Mouse (Mus musculus) adrenal gland, adult 18-20 months (tissue): ENCODE measurements at regions not wholly inside any gene's neighbourhood (a gene's known extent, or its start where the extent isn't known, plus 50 kb on each side); places are given as distances from the start of the nearest gene placed in this dataset.

ENCODE experiments used
- DNase-seq, 2 experiments: peaks; one replicate each; pipeline ENCODE4 v3.0.0; 2021 to 2022; ENCODE audit warnings: low spot score in 2 of 2

DNA sequence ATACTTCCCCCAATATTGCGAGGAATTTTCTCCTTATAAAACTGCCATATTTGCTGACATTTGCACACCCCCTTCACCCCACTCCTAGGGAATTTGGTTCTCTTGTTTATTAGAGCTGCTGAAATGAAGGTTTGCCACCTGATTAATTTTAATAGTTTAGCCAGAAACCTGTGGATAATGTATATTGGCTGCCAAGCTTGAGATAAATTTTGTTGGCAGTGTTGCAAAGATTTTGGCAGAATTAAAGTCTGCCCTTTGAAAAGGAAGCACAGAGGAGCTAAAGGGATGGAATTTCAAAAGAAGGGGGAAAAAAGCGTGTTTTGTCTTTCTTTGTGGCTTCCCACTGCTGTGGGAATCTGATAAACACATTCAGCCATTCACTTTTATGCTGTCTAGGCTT is 354.6 kb upstream of the Car10 start:
- no peak for DNase-seq

DNA sequence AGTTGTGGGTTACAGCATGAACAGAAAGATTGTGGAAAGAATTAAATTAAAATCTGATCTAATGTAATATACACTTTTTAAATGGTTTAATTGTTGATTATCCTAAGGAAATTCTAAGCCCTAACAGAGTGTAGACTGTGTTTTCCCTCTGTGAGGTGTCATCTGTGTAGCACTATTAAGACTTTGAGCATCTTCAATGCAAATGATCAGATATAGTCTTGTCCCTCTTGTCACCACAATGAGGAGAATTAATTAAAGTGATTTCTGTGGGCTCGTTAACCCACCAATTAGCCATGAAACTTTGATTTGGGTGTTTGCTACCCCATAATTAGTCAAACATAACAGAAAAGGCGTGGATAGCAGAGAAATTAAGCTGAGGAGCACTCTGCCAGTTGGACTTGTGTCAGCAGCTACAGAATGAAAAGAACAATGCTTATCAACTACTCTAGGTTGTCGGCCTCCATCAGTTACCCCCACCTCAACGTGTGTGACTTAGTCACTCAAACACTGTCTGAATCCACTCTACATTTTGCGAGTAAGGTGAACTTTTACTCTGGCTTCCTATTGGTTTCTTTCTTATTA is 339.4 kb upstream of the Car10 start:
- no peak for DNase-seq

DNA sequence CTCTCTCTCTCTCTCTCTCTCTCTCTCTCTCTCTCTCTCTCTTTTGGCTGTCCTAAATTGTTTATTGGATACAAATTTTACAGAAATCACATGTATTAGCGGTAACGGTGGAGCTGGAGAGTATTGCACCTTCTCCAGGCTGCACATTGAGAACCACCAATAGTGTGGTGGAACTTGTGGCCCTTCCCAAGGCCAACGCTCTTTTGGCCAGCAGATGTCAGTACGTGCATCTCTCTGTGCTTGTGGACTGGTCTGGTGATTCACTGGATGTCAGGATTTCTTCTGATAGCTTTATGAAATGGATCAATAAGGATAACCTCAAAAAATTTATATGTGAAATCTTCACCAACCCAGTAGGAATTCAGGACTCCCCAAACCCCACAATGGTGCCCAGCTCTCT is 327.9 kb upstream of the Car10 start:
- DNase-seq: no peak

DNA sequence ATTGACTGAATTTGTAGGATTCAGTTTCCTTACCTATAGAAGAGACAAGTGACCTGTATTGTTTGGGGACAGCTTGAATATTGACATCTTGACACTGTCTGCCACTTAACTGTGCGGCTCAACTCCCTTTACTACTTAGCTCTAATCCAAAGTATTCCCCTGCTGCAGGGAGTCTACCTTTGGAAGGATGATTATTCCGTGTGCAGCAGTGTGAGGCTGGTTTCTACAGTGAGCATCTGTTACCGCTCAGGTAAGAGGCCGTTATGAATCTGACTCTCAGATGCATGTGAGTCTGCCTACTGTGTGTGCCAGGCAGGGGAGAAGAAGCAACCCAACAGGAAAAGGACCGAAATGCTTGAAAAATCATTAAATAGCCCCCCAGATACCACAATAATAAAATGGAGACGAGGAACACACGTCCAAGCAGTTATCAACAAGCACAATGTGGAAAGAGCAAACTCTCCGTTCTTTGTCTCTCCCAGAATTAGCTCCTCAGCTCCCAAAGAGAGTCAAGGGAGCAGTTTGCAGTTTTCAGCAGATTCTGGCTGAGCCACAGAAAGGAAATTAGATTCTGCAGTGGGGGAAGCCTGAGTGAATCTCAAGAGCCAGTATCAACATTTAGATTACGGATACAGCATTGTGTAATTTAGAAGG is 324.8 kb upstream of the Car10 start:
- DNase-seq: no peak

- no peak for DNase-seq
Measured at GRCm38 (mm10) chr11:92773570-92773929, 324.3 kb upstream of the Car10 start.

GRCm38 (mm10) chr11:92774780-92775179 is 323.0 kb upstream of the Car10 start:
- DNase-seq: peak in 1 of 2 experiments; percentile 17

DNA sequence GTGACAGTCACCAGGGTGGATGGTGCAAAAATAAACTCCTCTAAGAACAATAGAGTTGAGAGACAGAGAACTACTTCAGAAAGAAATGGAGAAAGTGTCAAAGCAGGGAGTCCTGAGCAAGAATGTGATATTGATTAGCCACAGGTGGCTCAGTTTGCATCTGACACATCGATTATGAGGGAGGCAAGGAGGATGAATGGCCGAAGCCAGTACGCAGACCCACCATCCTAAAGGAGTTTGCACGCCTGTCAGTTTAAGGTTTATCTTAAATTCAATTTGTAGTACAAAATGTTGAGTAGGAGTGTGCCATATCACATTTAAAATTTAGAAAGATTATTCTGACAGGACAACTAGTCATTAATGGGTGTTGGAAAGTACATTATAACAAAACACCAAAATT is 298.6 kb upstream of the Car10 start:
- no peak for DNase-seq
